Mouse (Mus musculus) gastrocnemius, postnatal 25 days (tissue): ENCODE measurements at regions not wholly inside any gene's neighbourhood (a gene's known extent, or its start where the extent isn't known, plus 50 kb on each side); places are given as distances from the start of the nearest gene placed in this dataset.
A peak's percentile ranks its signal among the peaks of the same experiment; 100 is the strongest.

ENCODE experiments used
- DNase-seq: peaks from one replicate; pipeline ENCODE4 v3.0.0; 2022

GRCm38 (mm10) chr6:51103236-51103635 is 329.2 kb upstream of the Nfe2l3 start:
- peak; percentile 51 for DNase-seq

GRCm38 (mm10) chr6:51104336-51104735 is 328.1 kb upstream of the Nfe2l3 start:
- DNase-seq = peak; percentile 57

- no peak for DNase-seq
Measured at GRCm38 (mm10) chr6:51108336-51108956, 324.0 kb upstream of the Nfe2l3 start.

GRCm38 (mm10) chr6:51110596-51110995 is 321.9 kb upstream of the Nfe2l3 start:
- no peak for DNase-seq

- no peak for DNase-seq
Measured at GRCm38 (mm10) chr6:51114604-51115333, 317.7 kb upstream of the Nfe2l3 start.

DNA sequence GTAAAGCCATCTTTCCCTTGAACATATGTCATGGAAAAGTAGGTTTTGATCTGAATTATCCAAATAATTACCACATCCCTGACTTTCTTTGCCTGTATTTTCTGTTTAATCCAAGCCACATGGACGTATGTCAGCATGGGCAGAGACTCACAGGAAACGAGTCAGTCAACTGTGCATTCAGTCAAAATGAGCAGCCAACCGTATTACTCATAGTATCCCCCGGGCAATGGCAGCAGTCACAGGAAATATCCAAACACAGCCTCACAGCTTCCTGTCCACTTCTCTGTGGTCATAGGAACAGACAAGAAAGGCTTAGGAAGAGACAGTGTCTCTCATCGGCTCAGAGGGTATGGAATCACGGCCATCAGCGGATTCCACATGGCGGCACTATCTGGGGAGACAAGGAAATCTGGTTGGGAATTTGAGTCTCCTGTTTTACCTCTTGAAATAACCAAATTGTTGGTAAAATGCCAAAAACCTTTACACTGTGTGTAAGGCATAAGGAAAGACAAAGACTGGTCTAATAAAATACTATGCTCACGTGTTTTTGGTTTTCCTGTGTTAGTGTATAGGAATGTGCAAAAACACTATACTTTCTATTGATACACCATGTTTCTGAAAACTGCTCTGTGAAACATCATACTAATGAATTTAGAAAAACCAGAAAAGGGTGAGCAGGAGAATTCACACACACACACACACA is 313.5 kb upstream of the Nfe2l3 start:
- no peak for DNase-seq

DNA sequence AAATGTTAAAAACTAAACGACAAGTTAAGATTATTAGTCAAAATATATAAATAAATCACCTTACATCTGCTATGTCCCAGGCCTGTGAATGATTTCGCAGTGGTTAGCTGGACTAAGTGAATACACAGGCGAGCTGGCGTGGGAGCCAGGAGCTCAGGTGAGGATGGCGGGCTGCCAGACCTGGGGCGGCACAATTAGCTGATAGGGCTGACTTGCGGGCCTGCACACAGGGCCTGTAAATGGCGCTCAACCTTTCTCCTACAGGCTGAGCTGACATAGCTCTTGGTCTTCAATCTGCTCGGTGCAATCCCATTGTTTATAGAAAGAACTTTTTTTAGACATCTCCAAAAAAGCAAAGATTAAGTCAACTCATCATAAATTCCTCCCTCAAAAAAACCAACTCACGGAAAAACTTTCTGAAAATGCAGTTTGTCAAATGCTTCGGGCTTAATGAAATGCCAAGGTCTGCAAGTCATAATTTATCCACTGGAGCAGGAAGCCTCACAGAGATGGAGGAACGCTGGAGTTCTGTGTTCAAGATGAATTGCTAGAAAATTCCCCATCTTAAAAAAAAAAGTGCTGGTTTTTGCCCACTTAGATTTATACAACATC is 312.7 kb upstream of the Nfe2l3 start:
- DNase-seq = peak; percentile 41

- DNase-seq = no peak
Measured at GRCm38 (mm10) chr6:51122941-51123340, 309.5 kb upstream of the Nfe2l3 start.

GRCm38 (mm10) chr6:51127851-51128250 is 304.6 kb upstream of the Nfe2l3 start:
- no peak for DNase-seq

GRCm38 (mm10) chr6:51129096-51129495 is 303.4 kb upstream of the Nfe2l3 start:
- no peak for DNase-seq

- DNase-seq = peak; percentile 44
Measured at GRCm38 (mm10) chr6:51129591-51129990, 302.9 kb upstream of the Nfe2l3 start.

DNA sequence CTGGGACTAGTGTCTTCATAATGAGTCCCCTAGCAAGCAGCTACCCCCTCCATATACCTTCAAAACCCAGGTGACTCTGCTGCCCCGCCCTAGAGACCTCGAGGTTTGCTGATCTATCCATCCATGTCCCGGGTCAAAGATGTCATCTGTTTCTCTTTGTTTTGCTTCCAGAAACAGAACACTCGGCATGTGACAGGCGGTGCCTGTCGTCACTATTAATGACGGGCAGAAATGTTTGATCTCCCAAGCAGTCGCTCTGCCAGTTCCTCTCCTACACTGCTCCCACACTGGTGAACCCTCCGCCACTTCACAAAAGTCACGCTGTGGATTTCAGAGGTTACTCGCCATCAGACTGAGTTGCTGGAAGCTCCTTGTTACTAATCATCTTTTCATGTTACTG is 287.7 kb upstream of the Nfe2l3 start:
- DNase-seq = no peak

DNA sequence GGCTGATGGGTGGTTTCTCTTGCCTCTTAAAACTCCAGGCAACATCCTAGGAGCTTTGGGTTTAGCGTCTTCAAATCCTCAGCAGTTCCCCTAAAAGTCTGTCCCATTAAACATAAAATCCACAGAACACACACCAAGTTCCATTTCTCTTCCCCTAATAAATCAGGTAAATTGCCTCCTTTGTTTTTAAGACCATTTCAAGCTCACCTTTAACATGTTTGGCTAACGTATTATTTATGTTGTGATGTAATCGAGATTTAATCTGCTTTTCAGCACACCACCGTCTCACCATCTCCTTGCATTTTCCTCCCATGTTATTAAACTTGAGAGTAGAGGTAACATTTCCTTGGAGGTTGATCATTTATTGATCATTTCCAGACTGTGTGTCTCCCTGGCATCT is 286.6 kb upstream of the Nfe2l3 start:
- DNase-seq = no peak

- DNase-seq = no peak
Measured at GRCm38 (mm10) chr6:51148821-51149220, 283.6 kb upstream of the Nfe2l3 start.

- DNase-seq = peak; percentile 33
Measured at GRCm38 (mm10) chr6:51150066-51150465, 282.4 kb upstream of the Nfe2l3 start.

DNA sequence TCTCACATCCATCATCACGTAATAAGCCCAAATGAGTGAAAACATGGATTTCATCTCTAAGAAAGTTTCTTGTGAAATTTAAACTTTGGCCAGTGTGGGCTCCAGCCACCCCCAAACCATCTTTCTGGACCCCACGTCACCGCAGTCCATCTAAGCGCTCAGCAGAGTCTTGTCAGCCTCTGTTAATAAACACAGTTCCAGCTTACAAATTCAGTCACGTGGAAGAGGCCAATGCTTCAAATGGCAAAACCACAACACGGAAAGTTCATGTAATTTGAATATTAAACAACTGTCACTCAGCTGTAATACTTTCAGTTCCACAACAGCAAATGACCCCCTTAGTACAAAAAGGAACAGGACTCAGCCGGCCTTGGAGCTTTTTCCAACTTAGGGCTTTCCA is 282.0 kb upstream of the Nfe2l3 start:
- DNase-seq = no peak

DNA sequence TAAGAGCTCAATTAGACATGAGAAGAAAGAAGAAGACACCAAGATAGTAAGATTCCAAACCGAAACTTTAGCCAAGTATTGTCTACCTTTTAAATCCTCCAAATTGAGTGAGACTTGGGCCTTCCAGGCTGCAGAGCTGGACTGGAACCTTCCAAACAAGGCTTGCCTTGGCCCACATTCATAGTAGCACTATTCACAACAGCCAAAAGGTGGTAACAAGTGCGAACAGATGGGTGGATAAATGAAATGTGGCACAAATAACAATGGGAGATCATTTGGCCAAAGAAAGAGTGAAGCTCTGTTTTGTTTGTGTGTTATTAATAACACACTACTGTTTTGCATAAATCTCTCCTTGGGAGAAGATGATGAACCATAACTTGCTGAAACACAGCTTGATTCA is 281.6 kb upstream of the Nfe2l3 start:
- no peak for DNase-seq

- no peak for DNase-seq
Measured at GRCm38 (mm10) chr6:51156836-51157370, 275.6 kb upstream of the Nfe2l3 start.

- DNase-seq = no peak
Measured at GRCm38 (mm10) chr6:51161149-51161548, 271.3 kb upstream of the Nfe2l3 start.

DNA sequence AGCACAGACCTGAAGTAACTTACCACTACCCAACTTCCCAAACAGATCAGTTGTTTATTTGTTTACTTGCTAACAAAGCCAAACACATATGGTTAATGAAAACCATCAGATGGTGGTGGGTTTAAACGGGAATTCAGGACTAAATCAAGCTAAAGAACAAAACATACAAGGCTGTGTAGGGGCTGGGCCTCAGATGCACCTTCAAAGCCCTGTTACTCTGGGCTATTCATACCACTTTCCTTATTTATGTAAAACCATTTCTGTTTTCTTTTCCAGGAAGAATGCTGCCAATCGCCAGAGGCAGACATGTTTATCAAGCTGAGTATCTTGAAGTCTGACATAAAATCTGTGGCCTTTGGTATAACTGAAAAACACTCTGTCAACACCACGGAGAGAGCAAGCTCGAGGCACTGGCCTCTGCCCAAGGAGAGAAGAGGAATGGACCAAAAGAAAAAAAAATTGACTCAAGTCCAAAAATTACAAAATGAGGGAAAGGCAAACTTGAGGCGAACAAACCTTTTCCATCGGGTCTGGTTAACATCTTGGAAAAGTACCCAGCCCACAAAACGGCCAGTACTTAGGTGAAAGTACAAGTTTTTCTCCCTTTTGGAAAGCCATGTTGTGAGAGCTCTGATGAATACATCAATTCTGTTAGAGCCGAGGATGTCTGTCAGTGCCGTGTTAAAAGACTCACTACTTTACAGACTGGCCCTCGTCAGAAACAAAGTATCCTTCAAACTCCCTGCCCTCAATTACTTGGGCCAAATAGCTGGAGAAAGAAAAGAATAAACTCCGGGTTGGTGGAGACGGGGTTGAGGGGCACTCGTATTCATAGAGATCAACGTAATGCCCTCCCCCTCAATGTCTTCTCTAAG is 270.0 kb upstream of the Nfe2l3 start:
- peak; percentile 39 for DNase-seq

DNA sequence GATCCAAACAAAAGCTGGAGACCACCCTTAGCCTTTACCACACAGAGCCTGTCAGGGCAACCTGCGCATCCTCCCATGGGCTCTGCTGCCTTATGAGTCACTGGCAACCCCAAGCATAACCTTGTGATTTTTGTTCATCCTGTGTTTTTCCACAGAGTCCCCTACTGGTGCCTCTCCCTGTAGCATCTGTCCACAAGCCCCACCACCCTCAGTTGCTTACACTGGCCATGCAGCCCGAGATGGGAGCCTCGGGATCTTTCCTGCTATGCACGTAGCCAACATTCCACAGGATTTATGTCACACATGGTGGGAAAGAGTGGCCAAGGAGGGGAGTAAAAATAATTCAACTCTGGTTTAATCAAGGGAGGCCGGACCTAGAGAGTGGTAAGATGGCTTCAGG is 269.2 kb upstream of the Nfe2l3 start:
- peak; percentile 68 for DNase-seq

DNA sequence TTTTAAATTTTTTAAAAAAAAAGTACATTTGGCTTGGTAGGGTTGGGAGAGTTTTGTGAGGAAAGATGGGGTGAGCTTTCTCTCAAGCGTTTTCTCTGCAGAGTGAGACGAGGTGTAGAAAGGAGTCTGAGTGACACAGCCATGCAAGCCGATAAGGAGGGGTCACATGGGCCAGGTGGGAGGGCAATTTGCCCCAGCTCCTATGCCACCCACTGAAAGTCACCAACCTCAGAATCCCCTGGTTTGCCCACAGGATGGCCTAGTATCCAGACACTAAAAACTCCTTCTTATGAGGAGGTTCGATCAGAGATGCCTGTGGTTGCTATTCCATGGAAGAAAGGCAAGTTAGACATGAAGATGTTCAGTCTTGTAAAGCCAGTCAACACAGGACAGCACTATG is 268.6 kb upstream of the Nfe2l3 start:
- no peak for DNase-seq
